Mouse (Mus musculus): ENCODE data around the gene Pef1.

The Pef1 gene

DNA sequence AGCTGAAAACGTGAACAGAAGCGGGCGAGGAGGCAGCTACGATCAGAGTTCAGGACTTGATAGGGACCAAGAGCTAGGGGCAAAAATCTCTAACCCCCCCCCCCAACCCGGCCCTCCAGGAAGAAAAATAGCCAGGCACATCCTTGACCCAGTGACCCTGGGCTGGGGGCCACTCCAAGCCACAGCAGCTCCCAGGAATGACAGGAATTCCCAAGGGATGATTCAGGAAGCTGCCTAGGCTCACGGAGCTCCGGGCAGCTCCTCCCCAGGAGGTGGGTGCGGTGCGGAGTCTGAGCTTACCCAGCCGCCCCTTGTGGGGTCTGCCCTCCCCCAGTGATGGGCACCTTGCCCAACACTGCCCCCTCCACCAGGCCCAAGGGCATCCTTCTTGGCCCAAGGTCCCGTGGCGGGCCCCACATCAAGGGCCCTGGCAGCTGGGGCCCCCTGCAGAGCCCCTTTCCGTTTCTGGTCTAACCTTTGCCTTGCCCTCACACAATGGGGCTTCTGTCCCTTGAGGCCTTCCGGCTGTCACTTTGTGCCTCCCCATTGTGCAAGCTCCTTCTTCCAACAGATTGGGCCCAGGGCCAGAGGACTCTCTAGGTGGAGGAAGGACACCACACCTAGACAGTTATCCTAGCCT, 72.8 kb downstream of the Pef1 start, which contains the start of gene Tinagl1:
Tinagl1 (minus strand) TSS at position 51 of the 640 bp plus-strand sequence.
- DNase-seq (ENCODE audit: low spot score in 2 of 2), result peak in 1 of 2 experiments; percentile 42

DNA sequence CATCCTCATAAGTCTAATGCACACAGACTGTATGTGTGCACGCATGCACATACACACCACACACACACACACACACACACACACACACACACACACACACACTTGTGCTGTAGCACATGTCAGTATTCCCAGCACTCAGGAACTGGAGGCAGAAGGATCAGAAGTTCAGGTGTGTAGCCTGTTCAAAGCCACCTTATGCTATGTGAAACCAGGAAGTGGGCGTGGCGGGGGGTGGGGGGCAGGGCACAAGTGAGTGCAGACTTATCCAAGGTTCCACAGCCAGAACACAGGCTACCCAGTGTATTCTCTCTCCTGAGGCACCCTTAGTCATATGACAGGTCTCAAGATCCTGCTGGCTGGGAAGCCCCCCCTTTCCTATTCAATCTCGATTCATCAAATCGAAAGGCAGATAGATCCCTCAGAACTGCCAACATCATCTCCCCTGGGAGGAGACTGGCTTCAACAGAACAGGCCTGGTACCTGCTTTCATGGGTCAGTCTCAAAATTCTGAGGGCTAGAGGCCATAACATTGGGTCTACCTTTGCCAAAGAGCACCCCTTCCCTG, 73.9 kb downstream of the Pef1 start:
- DNase-seq (ENCODE audit: low spot score in 2 of 2), result peak in 1 of 2 experiments; percentile 12

DNA sequence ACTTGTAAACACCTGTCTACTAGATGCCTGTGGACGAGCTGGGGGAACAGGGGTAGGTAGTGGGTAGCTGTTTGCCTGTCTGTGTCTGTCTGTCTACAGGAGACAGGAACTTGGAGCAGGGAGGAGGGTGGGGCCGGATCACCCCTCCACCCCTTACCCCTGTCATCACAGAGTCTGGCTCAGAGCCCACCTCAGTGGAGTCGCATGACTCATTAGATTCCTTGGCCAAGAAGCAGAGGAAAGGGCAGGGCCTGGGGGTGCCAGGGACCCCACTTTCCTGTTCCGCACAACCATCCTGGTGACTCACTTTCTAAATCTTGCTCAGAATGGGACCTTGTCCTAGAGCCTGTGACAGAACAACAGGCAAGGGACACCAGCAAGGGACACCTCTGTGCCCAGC, 74.7 kb downstream of the Pef1 start:
- peak in 1 of 2 experiments; percentile 52 for DNase-seq (ENCODE audit: low spot score in 2 of 2)

DNA sequence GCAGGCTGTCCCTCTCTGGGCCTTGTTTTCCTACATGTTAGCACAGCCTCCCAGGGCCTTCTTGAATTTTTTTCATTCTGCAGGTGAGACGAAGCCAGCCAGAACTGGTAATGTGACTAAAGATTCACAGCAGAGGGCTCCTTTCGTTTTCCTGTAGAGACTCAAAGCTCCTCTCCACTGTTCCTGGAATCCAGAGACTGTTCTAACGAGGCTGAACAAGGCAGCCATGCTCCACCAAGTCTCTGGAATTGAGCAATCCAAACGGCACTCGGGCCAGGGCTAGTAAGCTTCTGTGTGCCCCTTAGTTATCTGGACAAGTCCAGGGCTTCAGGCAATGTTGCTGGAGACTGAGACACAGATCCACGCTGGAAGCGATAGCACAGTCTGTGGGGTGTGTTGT, 75.2 kb downstream of the Pef1 start:
- no peak for DNase-seq (ENCODE audit: low spot score in 2 of 2)
